Mouse (Mus musculus) lung, postnatal 10 days (tissue): Measurements from ENCODE around the gene Cfap52.

Experiments
- DNase-seq: peaks from one replicate; pipeline ENCODE4 v3.0.0; 2021

Gene Cfap52

GRCm38 (mm10) chr11:67925000-67925399, 40.5 kb downstream of the Cfap52 start:
- DNase-seq, result no peak

GRCm38 (mm10) chr11:67923720-67924119, 41.7 kb downstream of the Cfap52 start:
- no peak for DNase-seq

GRCm38 (mm10) chr11:67922755-67923125, 42.7 kb downstream of the Cfap52 start:
- DNase-seq, result peak; percentile 90

GRCm38 (mm10) chr11:67921827-67922754, 43.4 kb downstream of the Cfap52 start, which contains the start of gene Usp43:
TSS of gene Usp43 (minus strand) at chr11:67922153.
- peak; percentile 91 for DNase-seq

GRCm38 (mm10) chr11:67921091-67921826, 44.2 kb downstream of the Cfap52 start:
- DNase-seq, result peak; percentile 65

DNA sequence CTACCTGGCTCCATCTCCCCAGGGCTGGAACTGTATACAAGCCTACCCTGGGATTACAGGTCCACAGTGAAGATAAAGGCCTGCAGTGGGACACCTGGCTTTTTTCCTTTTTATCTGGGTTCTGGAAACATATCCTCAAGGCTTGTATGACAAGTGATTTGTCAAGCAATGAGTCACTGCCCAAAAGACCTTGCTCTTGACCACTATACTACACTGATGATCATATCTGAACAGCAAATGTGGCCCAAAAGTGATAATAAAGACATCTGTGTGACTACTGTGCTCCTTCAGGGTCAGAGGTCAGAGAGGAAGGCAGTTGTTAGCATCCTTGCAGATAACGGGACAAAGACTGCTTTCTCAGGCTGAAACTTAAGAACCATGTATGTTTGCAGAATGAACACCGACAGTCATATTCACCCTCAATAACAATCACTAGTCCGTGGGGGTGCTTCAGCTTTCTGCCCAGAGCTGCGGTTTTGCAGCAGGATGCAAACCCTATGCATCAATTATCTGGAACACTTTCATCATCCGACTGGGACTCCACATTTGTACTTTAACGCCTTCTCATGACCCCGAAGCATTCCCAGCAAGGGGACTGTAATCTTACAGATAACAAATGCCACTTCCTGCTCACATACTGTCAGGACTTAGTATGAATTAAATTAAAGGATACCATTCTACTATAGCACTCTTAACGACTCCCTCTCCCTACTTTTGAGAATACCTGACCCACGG, 45.1 kb downstream of the Cfap52 start:
- DNase-seq, result no peak

DNA sequence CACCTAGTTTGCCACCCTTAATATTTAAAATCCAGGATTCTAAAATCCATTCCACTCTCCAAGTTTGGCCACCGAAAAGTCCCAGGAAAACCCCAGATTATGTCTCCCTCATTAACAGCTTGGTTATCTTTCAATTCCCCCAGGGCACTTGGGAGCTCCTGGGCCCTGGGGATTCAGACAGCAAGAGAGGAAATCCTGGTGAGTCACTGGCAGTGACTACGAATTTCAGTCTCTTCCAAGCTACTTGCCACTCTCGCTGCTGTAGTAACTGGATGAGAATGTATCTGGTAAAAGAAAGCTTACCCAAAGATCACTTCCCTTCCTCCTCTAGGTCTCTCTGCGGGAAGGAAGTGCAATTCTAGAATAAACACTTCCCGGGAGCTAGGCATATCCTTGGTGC, 45.9 kb downstream of the Cfap52 start:
- no peak for DNase-seq

DNA sequence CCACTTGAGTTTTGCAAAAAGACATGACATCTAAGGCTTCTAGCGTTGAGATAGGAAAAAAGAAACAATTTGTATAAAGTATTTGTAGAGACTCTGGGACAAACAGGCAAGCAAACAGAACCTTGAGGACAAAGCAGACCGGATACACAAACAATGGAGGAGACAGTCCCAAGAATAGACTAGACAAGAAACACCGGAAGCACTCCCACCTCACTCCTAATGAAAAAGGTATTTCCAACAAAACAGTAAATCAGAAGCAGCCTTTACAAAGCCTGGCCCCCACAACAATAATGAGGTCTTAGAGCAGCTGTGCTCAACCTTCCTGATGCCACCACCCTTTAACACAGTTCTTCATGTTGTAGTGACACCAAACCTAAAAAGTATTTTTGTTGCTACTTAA, 48.3 kb downstream of the Cfap52 start:
- peak; percentile 13 for DNase-seq

DNA sequence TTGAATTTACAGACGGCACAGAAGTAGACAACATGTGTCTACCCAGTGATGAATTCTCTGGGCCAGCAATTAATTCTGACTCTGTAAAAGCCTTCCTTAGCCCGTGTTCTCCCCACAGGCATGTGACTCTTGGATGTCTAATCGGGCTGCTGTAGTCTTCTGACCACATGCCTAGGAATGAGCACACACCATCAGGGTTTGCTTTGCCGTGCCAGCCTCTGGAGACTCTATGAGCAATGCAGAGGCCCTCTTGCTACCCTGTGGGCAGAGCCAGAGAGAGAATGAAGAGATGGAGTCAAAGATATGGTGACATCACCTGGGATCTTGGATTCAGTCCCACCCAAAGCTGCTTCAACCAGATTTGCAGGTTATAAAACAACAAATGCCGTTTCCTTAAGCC, 54.4 kb downstream of the Cfap52 start:
- DNase-seq, result no peak

GRCm38 (mm10) chr11:67903756-67904155, 61.7 kb downstream of the Cfap52 start:
- no peak for DNase-seq

GRCm38 (mm10) chr11:67897064-67897560, 68.3 kb downstream of the Cfap52 start:
- DNase-seq, result peak; percentile 85

DNA sequence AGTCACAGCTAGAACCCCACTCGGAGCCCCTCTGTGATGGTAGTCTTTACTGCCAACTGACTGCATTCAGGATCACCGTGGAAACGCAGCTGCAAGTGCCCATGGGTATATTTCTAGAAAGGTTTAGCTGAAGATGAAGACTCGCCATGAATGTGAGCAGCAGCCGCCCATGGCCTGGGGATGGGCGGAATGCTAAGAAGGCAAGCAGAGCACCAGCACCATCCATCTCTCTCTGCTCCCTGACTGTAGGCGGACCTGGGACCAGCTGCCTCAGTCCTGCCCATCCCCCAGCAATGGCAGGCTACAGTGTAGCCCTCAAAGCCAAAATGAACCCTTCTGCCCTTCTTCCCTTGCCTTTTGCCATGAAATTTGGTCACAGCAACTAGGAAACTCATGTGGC, 69.8 kb downstream of the Cfap52 start:
- no peak for DNase-seq

DNA sequence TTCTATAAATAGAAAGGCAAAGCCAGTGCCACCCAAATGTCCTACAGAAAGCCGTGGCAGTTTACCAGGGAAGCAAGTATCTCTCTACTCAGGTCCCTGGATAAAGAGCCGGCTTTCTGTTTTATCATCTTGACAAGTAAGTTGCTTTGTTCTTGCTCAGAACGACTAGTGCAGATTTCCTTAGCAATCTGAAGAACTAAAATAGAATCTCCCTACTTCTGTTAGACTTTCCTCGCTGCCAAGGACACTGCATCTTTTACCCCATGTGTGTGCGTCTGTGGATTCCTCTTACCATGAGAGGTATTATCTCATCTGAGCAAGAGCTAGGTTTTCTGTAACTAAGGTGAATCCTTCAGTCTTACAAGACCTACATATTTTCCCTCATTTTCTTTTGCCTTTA, 76.9 kb downstream of the Cfap52 start:
- no peak for DNase-seq

DNA sequence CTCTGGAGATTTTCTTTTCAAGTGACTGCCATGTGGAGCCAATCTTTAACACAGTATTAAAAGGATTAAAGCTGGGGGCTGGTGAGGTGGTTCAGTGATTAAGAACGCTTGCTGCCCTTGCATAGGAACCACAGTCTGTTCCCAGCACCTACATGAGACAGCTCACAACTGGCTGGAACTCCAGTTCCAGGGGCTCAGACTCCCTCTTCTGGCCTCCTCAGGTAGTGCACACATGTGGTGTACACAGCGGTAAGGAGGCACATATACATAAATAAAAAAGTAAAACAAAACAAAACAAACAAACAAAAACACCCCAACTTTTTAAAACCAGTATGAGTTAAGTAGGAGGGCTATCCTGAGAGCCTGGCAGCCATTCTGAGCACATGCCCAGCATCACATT, 79.5 kb downstream of the Cfap52 start:
- no peak for DNase-seq
